Mouse (Mus musculus): ENCODE measurements around the gene Gm15294. TPM values are rescaled to one million over a fixed set of nuclear protein-coding genes. Genes with fewer than 3 reads are reported as not detected.
A peak's percentile ranks its signal among the peaks of the same experiment; 100 is the strongest.

Gm15294 gene
- not detected in 2 replicates for polyA plus RNA-seq (2015; fragmentation: Nextera tagmentation; extraction: Ambion mirVana)

- no peak for ATAC-seq (replicated peaks; ENCODE audit: low FRiP score)
- Histone ChIP-seq H3K4me1 (no peaks in the 10 kb centered on the region), H3K9ac (no peak within 1 kb of the TSS), H3K4me2 (no peak within 1 kb of the TSS), H3K9me3 (replicated peaks) (no peaks in the 10 kb centered on the region), H3K36me3 (no peaks in the 10 kb centered on the region), H3K4me3 (replicated peaks) (no peak within 1 kb of the TSS), H3K27ac (no peak within 1 kb of the TSS), H3K27me3 (0 out of 2 replicates have a peak, but pooled peaks cover 4% of the 10 kb centered on the region)
- WGBS, result 94% methylated on average over 4 of the region's 4 CpGs
Observed at GRCm38 (mm10) chrX:141875135-141875534, at the start of gene Gm15294. TSS of gene Gm15294 (minus strand) at chrX:141875235.

GRCm38 (mm10) chrX:141884336-141885048, 9.5 kb upstream of the Gm15294 start:
- H3K27me3 ChIP-seq, result peaks cover 23% of the 10 kb centered on the region
- no peak overlapping the region for H3K4me2 ChIP-seq
- no peak overlapping the region for H3K27ac ChIP-seq
- no peaks in the 10 kb centered on the region for H3K9me3 ChIP-seq (replicated peaks)
- H3K4me3 ChIP-seq (replicated peaks), result no peak overlapping the region
- no peaks in the 10 kb centered on the region for H3K4me1 ChIP-seq
- H3K9ac ChIP-seq, result no peak overlapping the region
- no peaks in the 10 kb centered on the region for H3K36me3 ChIP-seq
- peak; percentile 91 for ATAC-seq (replicated peaks; ENCODE audit: low FRiP score)
- 35% methylated on average over 4 of the region's 4 CpGs for WGBS

GRCm38 (mm10) chrX:141874024-141874423, 1.0 kb downstream of the Gm15294 start:
- no peak overlapping the region for H3K27ac ChIP-seq
- no peaks in the 10 kb centered on the region for H3K36me3 ChIP-seq
- no peaks in the 10 kb centered on the region for H3K4me1 ChIP-seq
- no peak overlapping the region for H3K9ac ChIP-seq
- H3K4me2 ChIP-seq, result no peak overlapping the region
- H3K4me3 ChIP-seq (replicated peaks), result no peak overlapping the region
- no peaks in the 10 kb centered on the region for H3K9me3 ChIP-seq (replicated peaks)
- no peak for ATAC-seq (replicated peaks; ENCODE audit: low FRiP score)
- WGBS, result 83% methylated on average over 11 of the region's 11 CpGs
- H3K27me3 ChIP-seq, result 0 out of 2 replicates have a peak, but pooled peaks cover 7% of the 10 kb centered on the region

- no peak overlapping the region for H3K9ac ChIP-seq
- 64% methylated on average over 4 of the region's 4 CpGs for WGBS
- H3K4me3 ChIP-seq (replicated peaks), result no peak overlapping the region
- H3K4me1 ChIP-seq, result no peaks in the 10 kb centered on the region
- H3K9me3 ChIP-seq (replicated peaks), result no peaks in the 10 kb centered on the region
- ATAC-seq (replicated peaks; ENCODE audit: low FRiP score), result no peak
- 0 out of 2 replicates have a peak, but pooled peaks cover 7% of the 10 kb centered on the region for H3K27me3 ChIP-seq
- H3K4me2 ChIP-seq, result no peak overlapping the region
- no peak overlapping the region for H3K27ac ChIP-seq
- no peaks in the 10 kb centered on the region for H3K36me3 ChIP-seq
Observed at GRCm38 (mm10) chrX:141873597-141873996, 1.4 kb downstream of the Gm15294 start.

- Histone ChIP-seq H3K4me1 (no peaks in the 10 kb centered on the region), H3K36me3 (no peaks in the 10 kb centered on the region), H3K4me3 (replicated peaks) (no peak overlapping the region), H3K9me3 (replicated peaks) (no peaks in the 10 kb centered on the region), H3K4me2 (no peak overlapping the region), H3K9ac (no peak overlapping the region), H3K27ac (no peak overlapping the region), H3K27me3 (peaks cover 16% of the 10 kb centered on the region)
- WGBS, result 47% methylated on average over 6 of the region's 6 CpGs
- ATAC-seq (replicated peaks; ENCODE audit: low FRiP score), result no peak
Observed at GRCm38 (mm10) chrX:141855684-141856396, 19.2 kb downstream of the Gm15294 start.

Other genes with a start within 250 kb of the Gm15294 start
- gene Irs4, start 150.0 kb downstream of the Gm15294 start, polyA plus RNA-seq (2015; fragmentation: Nextera tagmentation; extraction: Ambion mirVana), result 0.12 and 0.17 TPM in 2 replicates

All from kidney, embryonic 15.5 days (tissue).